Mouse (Mus musculus) monocyte, adult 59 days (primary cell): ENCODE results near the gene Mmp19. TPM values are rescaled to one million over a fixed set of nuclear protein-coding genes. Genes with fewer than 3 reads are reported as not detected.

Experiments used
- total RNA-seq, 2 experiments: library from RNA; stranded (reverse); gene quantifications; one replicate each; pipeline ENCODE4 v1.2.4; 2023

The Mmp19 gene
- total RNA-seq = 10 to 100 TPM in 1 of 2 experiments, 1 to 10 TPM in 1; 9.8 to 18.0 TPM

GRCm38 (mm10) chr10:128790398-128791124 is at the start of gene Mmp19:
TSS of gene Mmp19 (plus strand) at chr10:128790910.

GRCm38 (mm10) chr10:128744680-128745601 is 45.8 kb upstream of the Mmp19 start, which contains the start of gene Dgka:
TSS of gene Dgka (minus strand) at chr10:128744855.

DNA sequence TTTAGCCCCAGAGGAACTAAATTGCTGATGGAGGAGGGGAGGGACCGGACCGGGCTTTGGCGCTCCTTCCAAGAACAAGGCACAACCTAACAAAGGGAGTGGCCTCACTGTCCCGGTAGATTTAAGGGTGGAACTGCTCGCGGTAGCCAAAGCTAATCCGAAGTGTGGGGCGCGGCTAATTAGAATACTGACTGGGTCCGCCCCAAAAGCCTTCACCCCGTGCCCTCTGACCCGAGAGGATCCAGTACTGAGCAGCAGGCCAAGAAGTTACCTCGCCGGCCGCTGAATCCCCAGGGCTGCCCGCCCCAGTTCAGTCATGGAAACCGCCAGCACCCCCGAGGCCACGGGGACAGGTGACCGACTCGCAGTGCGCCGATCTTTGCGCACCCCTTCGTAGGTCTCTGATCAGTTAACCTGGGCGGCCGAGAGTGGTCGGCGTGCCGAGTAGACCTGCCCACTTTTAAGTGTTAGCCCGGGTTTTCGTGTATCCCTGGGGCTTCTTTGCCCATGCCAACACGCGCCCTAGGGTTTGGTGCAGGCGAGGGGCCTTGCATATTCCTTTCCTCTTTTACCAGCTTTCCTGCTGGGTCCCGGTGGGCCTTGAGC is 43.0 kb upstream of the Mmp19 start, which contains the start of gene Pym1:
Gene Pym1, plus strand, starts transcription at position 244 of the 606 bp plus-strand sequence.

GRCm38 (mm10) chr10:128803771-128804270 is 13.1 kb downstream of the Mmp19 start, which contains the start of gene Dnajc14:
TSS of gene Dnajc14 (plus strand) at chr10:128804062.

GRCm38 (mm10) chr10:128804271-128805091 is 13.8 kb downstream of the Mmp19 start, which contains the start of gene Tmem198b:
TSS of gene Tmem198b (minus strand) at chr10:128804370.

DNA sequence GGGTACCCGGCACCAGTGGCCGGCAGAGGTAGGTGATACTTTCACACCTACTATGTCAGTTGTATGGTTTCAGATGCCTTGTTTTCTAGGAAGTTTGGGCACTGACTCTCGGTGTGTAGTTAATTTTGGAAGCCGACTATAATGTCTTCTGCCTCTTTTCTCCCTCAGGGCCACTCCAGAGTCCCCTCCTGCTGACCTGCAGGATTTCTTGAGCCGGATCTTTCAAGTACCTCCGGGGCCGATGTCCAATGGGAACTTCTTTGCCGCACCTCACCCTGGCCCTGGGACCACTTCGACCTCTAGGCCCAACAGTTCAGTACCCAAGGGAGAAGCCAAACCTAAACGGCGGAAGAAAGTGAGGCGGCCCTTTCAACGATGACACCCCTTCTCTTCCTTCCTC is 26.3 kb downstream of the Mmp19 start, which contains the start of gene Sarnp:
Gene Sarnp, plus strand, starts transcription at position 301 of the 400 bp plus-strand sequence.

GRCm38 (mm10) chr10:128821358-128822056 is 30.8 kb downstream of the Mmp19 start, which contains the start of gene Ormdl2:
TSS of gene Ormdl2 (minus strand) at chr10:128821645.

Other genes starting within 250 kb of the Mmp19 start
- 10 to 100 TPM; 39.5 to 40.5 TPM for gene Zc3h10, start 243.1 kb upstream of the Mmp19 start, total RNA-seq
- 1,000 to 10,000 TPM; 2,671 to 2,681 TPM for gene Rpl41, start 241.6 kb upstream of the Mmp19 start, total RNA-seq
- 10 to 100 TPM; 39.1 to 41.6 TPM for gene Pa2g4, start 224.9 kb upstream of the Mmp19 start, total RNA-seq
- gene Erbb3, start 201.3 kb upstream of the Mmp19 start, total RNA-seq = 1 to 10 TPM; 1.7 TPM
- 100 to 1,000 TPM; 780 to 995 TPM for gene Rps26, start 164.2 kb upstream of the Mmp19 start, total RNA-seq
- gene Ikzf4, start 144.9 kb upstream of the Mmp19 start, total RNA-seq = under 1 TPM in 1 of 2 experiments, not detected in 1; 0.16 TPM
- 1 to 10 TPM; 2.9 to 4.4 TPM for gene Suox, start 116.8 kb upstream of the Mmp19 start, total RNA-seq
- gene Rab5b, start 94.6 kb upstream of the Mmp19 start, total RNA-seq = 10 to 100 TPM; 87.5 to 89.5 TPM
- gene Pmel, start 86.7 kb upstream of the Mmp19 start, total RNA-seq = under 1 TPM; 0.37 to 0.49 TPM
- 10 to 100 TPM; 34.9 to 37.9 TPM for gene Cdk2, start 85.9 kb upstream of the Mmp19 start, total RNA-seq
- 10 to 100 TPM; 49.5 to 55.2 TPM for gene Dgka, start 46.1 kb upstream of the Mmp19 start, total RNA-seq
- gene Pym1, start 43.0 kb upstream of the Mmp19 start, total RNA-seq = 10 to 100 TPM; 20.3 to 22.7 TPM
- gene Dnajc14, start 13.2 kb downstream of the Mmp19 start, total RNA-seq = 10 to 100 TPM; 63.2 to 69.8 TPM
- gene Tmem198b, start 13.5 kb downstream of the Mmp19 start, total RNA-seq = 10 to 100 TPM; 10.8 to 11.1 TPM
- 10 to 100 TPM; 40.5 to 49.9 TPM for gene Sarnp, start 26.4 kb downstream of the Mmp19 start, total RNA-seq
- gene Ormdl2, start 30.7 kb downstream of the Mmp19 start, total RNA-seq = 10 to 100 TPM; 30.9 to 41.1 TPM
- under 1 TPM; 0.43 to 0.50 TPM for gene Gdf11, start 100.8 kb downstream of the Mmp19 start, total RNA-seq
- gene Cd63, start 110.1 kb downstream of the Mmp19 start, total RNA-seq = 1 to 10 TPM; 3.9 to 5.2 TPM
- 1 to 10 TPM; 4.9 to 5.2 TPM for gene Rdh5, start 132.0 kb downstream of the Mmp19 start, total RNA-seq
- gene Bloc1s1, start 133.1 kb downstream of the Mmp19 start, total RNA-seq = 100 to 1,000 TPM in 1 of 2 experiments, 10 to 100 TPM in 1; 85.1 to 109 TPM
- not detected for gene Itga7, start 142.9 kb downstream of the Mmp19 start, total RNA-seq
- not detected for gene Mettl7b, start 170.1 kb downstream of the Mmp19 start, total RNA-seq
- gene Olfr9, start 198.5 kb downstream of the Mmp19 start, total RNA-seq = not detected
- gene Olfr763, start 219.9 kb downstream of the Mmp19 start, total RNA-seq = not detected
- gene Olfr764-ps1, start 249.0 kb downstream of the Mmp19 start, total RNA-seq = not detected